Mouse (Mus musculus) layer of hippocampus, adult 9-10 months (tissue): ENCODE measurements around the gene Bloc1s3.

Source experiments
- DNase-seq: peaks from one replicate; pipeline ENCODE4 v3.0.0; 2022; ENCODE audit warnings: low spot score

Gene Bloc1s3

GRCm38 (mm10) chr7:19477624-19478384 is 30.4 kb downstream of the Bloc1s3 start:
- no peak for DNase-seq

- DNase-seq = no peak
Observed at GRCm38 (mm10) chr7:19477084-19477483, 31.1 kb downstream of the Bloc1s3 start.

GRCm38 (mm10) chr7:19473875-19474443 is 34.2 kb downstream of the Bloc1s3 start:
- no peak for DNase-seq

- DNase-seq = no peak
Observed at GRCm38 (mm10) chr7:19472403-19472802, 35.8 kb downstream of the Bloc1s3 start.

DNA sequence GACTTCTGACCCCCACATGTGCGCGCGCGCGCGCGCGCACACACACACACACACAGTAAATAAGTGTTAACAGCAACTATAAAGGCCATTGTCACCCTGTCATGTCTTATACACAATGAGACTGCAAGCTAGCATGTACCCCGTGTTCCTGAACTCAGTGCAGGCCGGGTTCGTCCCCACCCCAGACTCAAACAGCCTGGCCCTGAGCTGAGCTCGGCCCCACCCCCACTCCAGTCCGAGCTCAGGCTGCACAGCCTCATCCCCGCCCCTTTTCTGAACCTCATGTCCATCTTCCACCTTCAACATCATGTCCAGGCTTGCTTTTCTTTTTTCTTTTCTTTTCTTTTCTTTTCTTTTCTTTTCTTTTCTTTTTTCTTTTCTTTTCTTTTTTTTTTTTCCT is 37.9 kb downstream of the Bloc1s3 start:
- no peak for DNase-seq

DNA sequence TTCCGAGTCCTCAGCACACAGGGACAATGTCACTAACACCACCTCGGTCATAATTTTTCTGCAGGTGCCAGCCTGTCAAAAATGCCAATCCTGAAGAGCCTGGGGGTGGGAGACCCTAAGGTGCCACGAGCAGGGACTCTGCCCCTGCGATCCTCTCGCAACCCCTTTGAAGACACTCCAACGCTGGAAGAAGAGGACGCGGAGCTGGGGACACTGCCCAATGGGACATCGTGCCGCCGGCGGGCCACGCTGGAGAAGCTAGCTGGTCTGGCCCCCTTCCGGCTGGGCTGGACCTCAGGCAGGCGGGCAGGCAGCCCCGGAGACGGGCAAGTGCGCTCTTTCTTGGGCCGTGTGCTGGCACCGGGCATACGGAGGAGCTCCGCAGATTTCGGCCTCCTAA is 38.8 kb downstream of the Bloc1s3 start:
- DNase-seq = no peak

- no peak for DNase-seq
Observed at GRCm38 (mm10) chr7:19468279-19468678, 39.9 kb downstream of the Bloc1s3 start.

- no peak for DNase-seq
Observed at GRCm38 (mm10) chr7:19467638-19468037, 40.5 kb downstream of the Bloc1s3 start.

- DNase-seq = no peak
Observed at GRCm38 (mm10) chr7:19466602-19467145, 41.5 kb downstream of the Bloc1s3 start.

DNA sequence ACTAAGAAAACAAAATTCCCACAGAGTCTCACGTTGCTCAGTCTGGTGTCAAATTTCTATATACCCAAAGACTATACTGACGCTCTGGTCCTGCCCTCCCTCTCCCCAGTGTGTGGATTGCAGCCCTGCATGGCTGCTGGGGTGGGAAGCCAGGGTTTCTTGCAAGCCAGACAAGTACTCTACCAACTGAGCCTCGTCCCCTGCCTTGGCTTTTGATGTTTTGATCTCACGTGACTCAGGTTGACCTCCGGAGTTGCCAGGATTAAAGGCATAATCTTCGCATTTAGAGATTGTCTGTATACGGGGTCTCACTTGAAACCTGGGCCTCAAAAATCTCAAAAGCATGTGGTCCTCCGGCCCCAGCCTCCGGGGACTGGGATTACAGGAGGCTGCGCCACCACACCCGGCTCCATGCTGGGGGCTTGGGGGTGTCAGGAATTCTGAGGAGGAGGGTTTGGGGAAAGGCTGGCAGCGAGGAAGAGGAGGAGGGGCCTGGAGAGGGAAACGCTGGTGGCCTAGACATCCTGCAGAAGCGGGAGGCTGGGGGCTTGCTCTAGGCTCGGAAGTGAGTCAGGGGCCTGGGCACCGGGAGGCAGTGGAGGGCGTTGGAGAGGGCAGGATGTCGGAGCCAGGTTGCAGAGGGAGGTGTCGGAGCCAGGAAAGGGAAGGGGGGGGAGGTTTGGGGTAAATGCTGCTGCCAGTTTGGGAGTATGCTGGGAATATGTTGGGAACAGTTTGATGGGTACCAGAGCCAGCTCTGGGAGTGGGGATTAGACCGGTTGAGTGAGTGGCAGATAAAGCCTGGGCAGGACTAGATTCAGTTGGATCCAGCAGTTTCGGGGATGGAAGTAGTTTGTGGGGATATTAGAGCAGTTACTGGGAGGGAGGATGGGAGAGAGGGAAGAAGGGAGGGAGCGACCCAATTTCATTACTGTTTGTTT is 43.5 kb downstream of the Bloc1s3 start:
- no peak for DNase-seq

GRCm38 (mm10) chr7:19462884-19463381 is 45.2 kb downstream of the Bloc1s3 start, which contains the start of gene Exoc3l2:
Exoc3l2 (plus strand) TSS chr7:19463331.
- DNase-seq = no peak

DNA sequence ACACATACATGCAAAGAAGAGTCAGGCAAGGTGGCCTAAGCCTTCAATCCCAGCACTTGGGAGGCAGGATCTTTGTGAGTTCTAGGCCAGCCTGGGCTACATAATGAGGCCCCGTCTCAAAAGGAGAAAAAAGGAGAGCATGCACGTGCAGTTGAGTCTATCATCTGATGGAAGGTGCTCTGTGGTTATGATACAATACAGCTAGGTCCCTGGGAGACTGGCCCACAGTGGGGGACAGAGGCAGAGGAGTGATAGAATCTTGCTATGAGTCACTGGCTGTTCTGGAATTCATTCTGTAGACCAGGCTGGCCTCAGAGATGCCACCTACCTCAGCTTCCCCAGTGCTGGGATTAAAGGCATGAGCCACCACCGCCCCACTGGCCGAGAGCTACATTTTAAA is 45.7 kb downstream of the Bloc1s3 start:
- no peak for DNase-seq

DNA sequence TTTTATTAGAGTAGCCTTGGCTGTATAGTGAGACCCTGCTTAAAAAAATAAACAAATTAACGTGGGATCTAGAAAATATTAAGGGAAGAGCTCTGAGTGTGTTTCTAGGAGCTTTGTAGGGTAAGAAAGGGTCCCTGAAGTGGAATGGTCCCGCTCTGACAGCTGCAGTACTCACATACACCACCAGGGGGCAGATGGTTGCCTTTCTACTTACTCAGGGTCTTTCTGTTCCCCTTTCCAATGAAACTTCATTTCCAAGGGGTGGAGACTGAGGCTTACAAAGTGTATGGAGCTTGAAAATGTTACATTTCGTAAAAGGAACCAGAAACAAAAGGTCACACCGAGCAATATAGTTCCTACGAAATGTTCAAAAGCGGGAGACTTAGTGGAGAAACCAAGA is 46.7 kb downstream of the Bloc1s3 start:
- peak; percentile 73 for DNase-seq

DNA sequence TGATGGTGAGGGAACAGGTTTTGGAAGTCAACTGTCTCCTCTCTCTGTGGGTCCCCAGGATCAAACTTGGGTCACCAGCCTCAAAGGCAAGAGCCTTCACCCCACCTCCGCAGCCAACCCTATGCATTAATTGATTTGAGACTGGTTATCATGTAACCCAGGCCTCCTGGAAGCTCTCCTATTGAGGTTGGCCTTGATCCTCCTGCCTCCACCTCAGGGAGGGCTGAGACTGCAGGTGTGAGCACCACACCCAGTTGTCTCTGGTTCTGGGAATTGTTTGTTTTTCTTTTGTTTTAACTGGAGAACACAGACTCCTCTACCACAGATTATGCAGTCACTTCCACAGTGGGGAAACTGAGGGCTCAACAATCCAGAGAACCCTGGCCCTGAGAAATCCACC is 47.7 kb downstream of the Bloc1s3 start:
- no peak for DNase-seq

DNA sequence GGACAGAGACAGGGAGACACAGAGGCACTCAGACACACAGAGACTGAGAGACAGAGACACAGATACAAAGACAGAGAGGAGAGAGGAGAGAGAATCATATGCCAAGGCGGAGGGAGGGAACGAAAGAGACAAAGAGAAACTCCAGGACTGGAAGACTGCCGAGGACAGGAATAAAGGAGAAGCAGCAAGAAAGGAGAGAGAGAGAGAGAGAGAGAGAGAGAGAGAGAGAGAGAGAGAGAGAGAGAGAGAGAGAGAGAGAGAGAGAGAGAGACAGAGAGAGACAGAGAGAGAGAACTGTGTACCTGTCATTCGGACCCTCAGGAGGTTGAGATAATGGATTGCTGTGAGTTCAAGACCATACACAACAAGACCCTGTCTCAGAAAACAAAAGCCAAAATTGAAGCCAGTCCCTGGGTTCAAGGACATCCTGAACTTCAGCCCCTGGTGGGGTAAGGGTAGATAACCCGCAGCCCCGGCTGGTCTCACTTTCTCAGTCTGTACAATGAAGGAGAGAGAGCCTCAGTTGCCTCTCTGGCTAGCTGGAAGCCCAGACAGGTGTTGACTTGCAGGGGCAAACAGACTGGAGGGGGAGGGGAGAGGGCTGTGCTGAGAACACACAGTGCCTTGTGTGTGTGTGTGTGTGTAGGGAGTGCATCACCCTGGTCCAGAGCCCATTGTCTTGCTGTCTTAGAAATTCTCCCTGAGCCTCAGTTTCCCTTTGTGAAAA is 48.9 kb downstream of the Bloc1s3 start:
- DNase-seq = no peak

GRCm38 (mm10) chr7:19458591-19459111 is 49.5 kb downstream of the Bloc1s3 start, which contains the start of gene Mark4:
Mark4 (minus strand) TSS chr7:19458821.
- no peak for DNase-seq

DNA sequence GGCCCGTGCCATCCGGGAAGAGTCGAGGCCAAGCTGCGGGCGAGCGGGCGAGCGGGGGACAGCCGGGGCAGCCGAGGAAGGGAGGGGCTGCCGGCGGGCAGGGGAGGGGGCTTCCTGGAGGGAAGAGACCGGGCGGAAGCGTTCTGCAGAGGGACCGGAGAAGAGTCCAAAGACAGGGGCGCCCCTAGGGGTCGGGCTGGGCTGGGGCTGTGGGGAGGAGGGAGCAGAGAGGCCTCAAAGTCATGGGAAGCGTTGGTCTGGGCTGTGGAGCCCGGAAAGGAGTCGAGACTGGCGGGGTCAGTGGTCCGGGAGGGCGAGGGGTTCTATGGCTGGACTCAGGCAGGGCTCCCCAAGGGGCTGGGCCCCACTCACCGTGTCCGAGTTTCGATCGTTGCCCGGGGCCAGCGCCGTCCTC is 50.1 kb downstream of the Bloc1s3 start:
- DNase-seq = no peak

DNA sequence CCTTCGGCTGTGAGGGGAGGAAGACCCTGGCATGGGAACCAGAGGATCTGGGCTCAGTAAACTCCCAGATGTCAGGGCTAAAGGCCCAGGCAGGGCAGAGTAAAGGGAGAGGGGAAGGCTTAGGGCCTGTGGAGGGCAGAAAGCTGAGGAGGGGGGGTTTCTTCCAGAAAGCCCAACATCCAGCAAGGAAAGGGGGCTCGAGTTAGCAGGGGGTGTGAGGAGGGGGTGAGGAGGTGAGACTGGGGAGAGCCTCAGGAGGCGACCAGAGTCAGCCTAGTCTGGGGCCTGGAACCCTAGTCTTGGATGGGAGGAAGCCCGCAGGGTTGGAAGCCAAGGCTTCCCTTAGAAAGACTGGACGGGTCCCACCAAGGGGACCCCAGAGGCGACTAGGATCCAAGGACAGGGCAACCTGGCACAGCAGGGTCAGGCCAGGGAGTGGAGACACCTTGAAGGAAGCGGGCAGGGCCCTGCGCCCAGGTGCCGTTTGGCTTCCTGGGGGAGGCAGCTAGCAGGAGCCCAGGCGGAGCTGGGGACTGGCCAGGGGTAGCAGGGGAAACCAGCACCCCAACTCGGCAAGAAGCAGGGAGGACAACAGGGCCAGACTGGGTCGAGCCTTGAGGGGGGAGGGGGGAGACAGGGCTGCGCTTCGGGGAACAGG is 50.6 kb downstream of the Bloc1s3 start:
- no peak for DNase-seq

GRCm38 (mm10) chr7:19456628-19457027 is 51.5 kb downstream of the Bloc1s3 start:
- DNase-seq = no peak

DNA sequence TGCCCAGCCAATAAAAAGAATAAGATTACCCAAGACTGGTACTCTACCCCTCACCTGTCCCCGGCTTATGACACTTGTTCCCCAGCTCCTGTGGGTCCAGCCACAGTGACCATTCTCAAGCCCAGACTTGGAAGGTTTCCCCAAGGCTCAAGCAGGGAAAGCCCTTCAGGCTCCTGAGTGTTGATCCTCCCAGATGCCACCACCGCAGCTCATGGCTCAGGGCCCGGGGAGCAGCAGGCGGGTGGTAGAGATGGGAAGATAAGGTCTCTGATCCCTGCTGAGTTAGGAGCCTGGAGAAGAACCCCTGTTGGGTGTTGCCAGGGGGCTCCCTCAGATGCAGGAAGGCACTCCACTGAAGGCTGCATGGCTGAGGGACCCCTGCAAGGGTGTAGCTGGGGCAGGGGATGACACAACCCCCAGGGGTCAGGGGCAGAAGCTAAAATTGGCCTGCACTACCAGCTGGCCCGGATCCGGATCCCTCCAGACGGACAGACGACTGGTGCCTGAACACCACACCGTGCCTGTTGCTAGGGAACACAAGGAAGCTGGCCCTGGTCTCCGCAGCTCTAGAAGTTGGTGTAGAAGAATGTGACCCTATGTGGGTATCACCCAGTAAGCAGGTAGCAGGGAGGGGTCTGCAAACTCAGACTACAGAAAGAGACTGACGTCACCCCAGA is 52.2 kb downstream of the Bloc1s3 start:
- no peak for DNase-seq
